Mouse (Mus musculus) heart, postnatal 0 days (tissue): ENCODE measurements at regions not wholly inside any gene's neighbourhood (a gene's known extent, or its start where the extent isn't known, plus 50 kb on each side); places are given as distances from the start of the nearest gene placed in this dataset.
A peak's percentile ranks its signal among the peaks of the same experiment; 100 is the strongest.

Source experiments
- ATAC-seq: fragments of 200-750 bp; cut with Nextera tagmentation; 2 replicates; pipeline ENCODE4 v1.8.0; 2017; ENCODE audit warnings: low read depth, moderate number of reproducible peaks, moderate library complexity; ENCODE audit not compliant: insufficient read depth
- DNase-seq: peaks from one replicate; pipeline ENCODE4 v3.0.0-alpha.2; 2016; ENCODE audit warnings: low spot score
- H3K27ac ChIP-seq: fragments of 300-500 bp; sonication (generic); 2 replicates; pipeline ENCODE4 v1.5.1; 2014; ENCODE audit warnings: low read depth, mild to moderate bottlenecking
- H3K27me3 ChIP-seq: fragments of 300-500 bp; sonication (generic); 2 replicates; pipeline ENCODE4 v1.6.1; 2014; ENCODE audit warnings: low read length, mixed read lengths; ENCODE audit not compliant: control insufficient read depth, insufficient read depth
- H3K36me3 ChIP-seq: fragments of 300-500 bp; sonication (generic); replicated peaks from 2 replicates; pipeline ENCODE4 v1.6.1; 2014; ENCODE audit warnings: low read length, mixed read lengths; ENCODE audit not compliant: control insufficient read depth, insufficient read depth
- H3K4me1 ChIP-seq: fragments of 300-500 bp; sonication (generic); 2 replicates; pipeline ENCODE4 v1.6.1; 2014; ENCODE audit warnings: antibody characterized with exemption; ENCODE audit not compliant: control insufficient read depth, insufficient read depth
- H3K4me2 ChIP-seq: fragments of 300-500 bp; sonication (generic); 2 replicates; pipeline ENCODE4 v1.6.1; 2014; ENCODE audit warnings: low read depth, mild to moderate bottlenecking, low read length, moderate library complexity
- H3K4me3 ChIP-seq: fragments of 300-500 bp; sonication (generic); 2 replicates; pipeline ENCODE4 v1.5.1; 2014; ENCODE audit warnings: low read depth, low read length
- H3K9ac ChIP-seq: fragments of 300-500 bp; sonication (generic); replicated peaks from 2 replicates; pipeline ENCODE4 v1.6.1; 2014; ENCODE audit warnings: low read depth, low read length, mixed read lengths
- H3K9me3 ChIP-seq: fragments of 300-500 bp; sonication (generic); replicated peaks from 2 replicates; pipeline ENCODE4 v1.6.1; 2016; ENCODE audit warnings: low read length; ENCODE audit not compliant: control insufficient read depth
- CTCF ChIP-seq: IDR thresholded peaks from 2 replicates; pipeline ENCODE4 v1.5.1; 2016; ENCODE audit warnings: antibody characterized with exemption, control low read depth, low read depth
- EP300 ChIP-seq: IDR thresholded peaks from 2 replicates; pipeline ENCODE4 v1.6.1; 2016; ENCODE audit warnings: antibody characterized with exemption, low read depth
- WGBS: fragments of 180-500 bp; shearing (Covaris S2); extraction: QIAGEN DNeasy Blood & Tissue Kit; methylation state at CpG from one replicate; pipeline ENCODE4 v1.1.7; 2014; 5-methylcytosine and 5-hydroxymethylcytosine counted together

DNA sequence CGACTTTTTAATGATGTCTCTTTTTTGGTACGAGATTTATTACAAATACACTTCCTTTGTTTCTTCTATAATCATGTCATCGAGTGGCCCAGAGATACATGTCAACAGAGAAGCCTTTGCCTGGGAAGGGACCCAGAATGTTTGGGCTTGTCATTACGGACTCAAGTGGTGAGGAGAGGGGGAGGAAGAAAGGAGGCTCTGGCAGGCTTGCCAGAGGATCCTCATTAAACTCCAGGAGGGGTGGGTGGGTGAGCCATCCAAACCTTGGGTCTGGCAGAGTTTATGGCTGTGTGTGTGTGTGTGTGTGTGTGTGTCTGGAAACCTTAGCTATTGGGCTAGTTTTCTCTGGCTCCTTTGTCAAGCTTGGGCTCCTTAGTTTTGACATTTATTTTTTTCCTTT, 204.3 kb downstream of the 1500009L16Rik start:
- Histone ChIP-seq H3K9me3 (no peaks in the 10 kb centered on the region), H3K27me3 (no peaks in the 10 kb centered on the region), H3K9ac (no peak overlapping the region), H3K4me3 (no peak overlapping the region), H3K4me2 (no peak overlapping the region), H3K36me3 (no peaks in the 10 kb centered on the region), H3K4me1 (no peaks in the 10 kb centered on the region), H3K27ac (no peak overlapping the region)
- WGBS: 55% methylated on average over 4 of the region's 4 CpGs
- ATAC-seq (no peak), DNase-seq (no peak)
- TF ChIP-seq EP300 (no peak), CTCF (no peak)

DNA sequence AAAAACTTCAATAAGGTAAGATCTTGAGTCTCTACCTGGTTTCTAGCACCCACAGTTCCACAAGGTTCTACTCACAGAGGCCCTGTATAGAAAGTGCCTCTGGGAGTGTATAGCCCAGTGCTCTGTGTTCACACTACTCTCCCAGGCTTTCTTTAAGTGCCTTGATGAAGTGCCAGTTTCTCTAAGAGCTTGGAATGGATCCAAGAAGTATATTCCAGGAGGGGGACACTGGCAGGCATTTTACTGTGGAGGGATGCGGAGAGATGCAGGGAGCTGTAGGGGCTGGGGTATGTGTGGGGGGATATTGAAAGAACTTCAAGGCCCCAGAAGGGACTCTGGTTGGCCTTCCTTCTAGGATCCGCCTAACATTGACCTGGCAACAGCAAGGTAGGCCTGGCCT, 204.9 kb downstream of the 1500009L16Rik start:
- TF ChIP-seq EP300 (no peak), CTCF (no peak)
- no peak overlapping the region for H3K27ac ChIP-seq
- ATAC-seq (no peak), DNase-seq (no peak)
- H3K9ac ChIP-seq: no peak overlapping the region
- 84% methylated on average over 2 of the region's 2 CpGs for WGBS
- H3K4me1 ChIP-seq: no peaks in the 10 kb centered on the region
- H3K27me3 ChIP-seq: no peaks in the 10 kb centered on the region
- H3K4me2 ChIP-seq: no peak overlapping the region
- no peaks in the 10 kb centered on the region for H3K9me3 ChIP-seq
- H3K4me3 ChIP-seq: no peak overlapping the region
- no peaks in the 10 kb centered on the region for H3K36me3 ChIP-seq

DNA sequence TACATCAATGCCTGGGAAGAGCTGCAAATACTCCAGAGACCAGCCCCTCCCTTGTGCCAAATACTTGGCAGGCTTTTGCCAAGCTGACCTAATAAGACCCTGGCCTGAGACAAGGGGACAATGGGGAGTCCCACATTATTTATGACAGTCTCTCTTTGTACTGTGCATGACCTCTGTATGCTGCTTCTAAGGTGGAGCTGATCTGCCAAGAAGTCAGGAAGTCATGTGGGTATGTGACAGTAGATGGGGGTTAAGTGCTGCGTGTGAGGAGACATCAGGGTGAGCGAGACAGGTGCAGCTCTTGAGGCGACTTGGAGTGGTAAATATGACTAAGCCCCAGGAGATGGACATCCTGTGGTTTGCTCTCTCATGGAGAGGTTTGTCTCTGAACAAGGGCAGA, 209.1 kb downstream of the 1500009L16Rik start:
- no peak for TF ChIP-seq EP300
- no peak for TF ChIP-seq CTCF
- Histone ChIP-seq H3K4me1 (no peaks in the 10 kb centered on the region), H3K4me3 (no peak overlapping the region), H3K9ac (no peak overlapping the region), H3K27me3 (no peaks in the 10 kb centered on the region), H3K27ac (no peak overlapping the region), H3K36me3 (no peaks in the 10 kb centered on the region), H3K4me2 (no peak overlapping the region), H3K9me3 (no peaks in the 10 kb centered on the region)
- ATAC-seq: no peak
- WGBS: 62% methylated on average over 3 of the region's 3 CpGs
- DNase-seq: no peak

DNA sequence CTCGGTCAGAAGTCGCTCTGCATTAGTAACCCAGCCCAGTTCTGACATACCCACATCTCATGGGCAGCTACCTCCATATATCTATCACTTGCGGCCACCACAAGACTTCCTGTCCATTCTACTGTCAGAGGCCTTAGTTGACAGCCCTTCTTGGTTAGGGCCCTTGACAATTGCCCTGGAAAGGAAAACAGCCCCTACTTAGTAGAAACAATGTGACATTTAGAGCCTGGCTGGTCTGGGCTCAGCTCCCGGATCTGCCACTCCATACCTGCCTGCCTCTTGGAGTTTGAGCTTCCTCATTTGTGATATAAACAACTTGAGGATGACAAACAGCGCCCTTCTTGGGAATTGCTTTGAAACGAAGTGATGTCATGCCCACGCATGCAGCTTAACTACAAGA, 210.5 kb downstream of the 1500009L16Rik start:
- H3K27me3 ChIP-seq: no peaks in the 10 kb centered on the region
- H3K4me3 ChIP-seq: no peak overlapping the region
- 78% methylated on average over 7 of the region's 7 CpGs for WGBS
- H3K4me2 ChIP-seq: no peak overlapping the region
- TF ChIP-seq EP300 (no peak), CTCF (no peak)
- no peak for DNase-seq
- no peak overlapping the region for H3K27ac ChIP-seq
- H3K36me3 ChIP-seq: no peaks in the 10 kb centered on the region
- H3K4me1 ChIP-seq: no peaks in the 10 kb centered on the region
- ATAC-seq: no peak
- no peak overlapping the region for H3K9ac ChIP-seq
- H3K9me3 ChIP-seq: no peaks in the 10 kb centered on the region

DNA sequence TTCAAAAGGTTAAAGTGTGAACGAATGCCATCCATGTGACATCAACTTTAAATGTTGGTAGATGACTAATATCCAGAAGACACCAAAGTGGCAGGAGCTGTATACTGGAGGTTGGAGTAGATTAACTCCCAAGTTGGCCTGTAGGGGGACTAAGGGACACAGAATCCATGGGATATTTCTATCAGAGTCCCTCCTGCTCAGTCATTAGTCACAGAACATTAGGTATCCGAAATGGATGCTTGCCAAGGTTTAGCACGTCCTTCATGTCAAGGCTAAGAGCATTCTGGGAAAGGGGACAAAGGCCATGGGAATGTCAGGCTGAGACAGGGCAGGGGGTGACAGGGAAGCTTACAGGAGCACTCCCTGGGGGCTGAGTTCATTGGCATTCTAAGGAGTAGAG, 211.8 kb downstream of the 1500009L16Rik start:
- no peak for TF ChIP-seq EP300
- TF ChIP-seq CTCF: peak; percentile 53

DNA sequence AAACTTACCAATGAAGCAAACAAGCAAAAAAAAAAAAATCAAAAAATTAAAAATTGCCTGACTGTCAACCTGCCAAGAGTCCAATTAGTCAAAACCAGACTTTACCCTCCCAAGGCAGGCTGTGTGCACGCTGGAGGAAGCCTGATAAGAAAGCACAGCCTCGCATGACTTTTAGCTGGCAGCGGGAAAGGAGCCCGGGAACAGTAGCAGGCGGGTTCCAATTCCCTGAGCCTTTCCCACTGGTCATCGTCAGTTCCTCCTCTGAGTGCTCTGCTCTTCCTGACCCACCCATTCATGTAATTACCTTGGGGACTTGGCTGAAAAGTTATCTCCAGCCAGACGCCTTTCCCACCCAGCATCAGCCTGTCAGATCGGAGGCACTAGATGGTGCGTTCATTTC, 214.5 kb downstream of the 1500009L16Rik start:
- Histone ChIP-seq H3K27ac (no peak overlapping the region), H3K4me2 (no peak overlapping the region), H3K27me3 (no peaks in the 10 kb centered on the region), H3K4me1 (no peaks in the 10 kb centered on the region; the same call in 1 of the 2 replicates), H3K4me3 (no peak overlapping the region), H3K36me3 (no peaks in the 10 kb centered on the region), H3K9me3 (no peaks in the 10 kb centered on the region), H3K9ac (no peak overlapping the region)
- DNase-seq (peak; percentile 19), ATAC-seq (no peak)
- WGBS: 25% methylated on average over 9 of the region's 9 CpGs
- TF ChIP-seq CTCF: no peak
- TF ChIP-seq EP300: 0 out of 2 replicates have a peak, but pooled peaks have one; percentile 23

More for the DNA sequence above, 211.8 kb downstream of the 1500009L16Rik start:
- H3K27me3 ChIP-seq: no peaks in the 10 kb centered on the region
- 44% methylated on average over 3 of the region's 3 CpGs for WGBS
- H3K9ac ChIP-seq: no peak overlapping the region
- no peak overlapping the region for H3K4me3 ChIP-seq
- no peak overlapping the region for H3K27ac ChIP-seq
- H3K36me3 ChIP-seq: no peaks in the 10 kb centered on the region
- no peak overlapping the region for H3K4me2 ChIP-seq
- ATAC-seq (no peak), DNase-seq (peak; percentile 59)
- no peaks in the 10 kb centered on the region for H3K4me1 ChIP-seq
- H3K9me3 ChIP-seq: no peaks in the 10 kb centered on the region
